Mouse (Mus musculus) hindbrain, embryonic 12.5 days (tissue): ENCODE results near the gene Grm4. TPM values are rescaled to one million over a fixed set of nuclear protein-coding genes. Genes with fewer than 3 reads are reported as not detected.

Source experiments
- ATAC-seq: fragments of 200-750 bp; cut with Nextera tagmentation; 2 replicates; pipeline ENCODE4 v1.8.0; 2017; ENCODE audit warnings: moderate TSS enrichment; ENCODE audit not compliant: low FRiP score
- H3K27ac ChIP-seq: fragments of 300-500 bp; sonication (generic); 2 replicates; pipeline ENCODE4 v1.5.1; 2016; ENCODE audit warnings: mild to moderate bottlenecking
- H3K27me3 ChIP-seq: fragments of 300-500 bp; sonication (generic); 2 replicates; pipeline ENCODE4 v1.6.1; 2016; ENCODE audit warnings: mild to moderate bottlenecking
- H3K36me3 ChIP-seq: fragments of 300-500 bp; sonication (generic); 2 replicates; pipeline ENCODE4 v1.6.1; 2016; ENCODE audit warnings: mild to moderate bottlenecking
- H3K4me1 ChIP-seq: fragments of 300-500 bp; sonication (generic); 2 replicates; pipeline ENCODE4 v1.6.1; 2016
- H3K4me2 ChIP-seq: fragments of 300-500 bp; sonication (generic); replicated peaks from 2 replicates; pipeline ENCODE4 v1.6.1; 2016; ENCODE audit warnings: mild to moderate bottlenecking
- H3K4me3 ChIP-seq: fragments of 300-500 bp; sonication (generic); 2 replicates; pipeline ENCODE4 v1.5.1; 2016; ENCODE audit warnings: mild to moderate bottlenecking
- H3K9ac ChIP-seq: fragments of 300-500 bp; sonication (generic); 2 replicates; pipeline ENCODE4 v1.6.1; 2016; ENCODE audit warnings: mild to moderate bottlenecking, moderate library complexity
- H3K9me3 ChIP-seq: fragments of 300-500 bp; sonication (generic); replicated peaks from 2 replicates; pipeline ENCODE4 v1.6.1; 2016; ENCODE audit warnings: mild to moderate bottlenecking
- WGBS: fragments of 180-500 bp; shearing (Covaris S2); methylation state at CpG from one replicate; pipeline ENCODE4 v1.1.7; 2016; 5-methylcytosine and 5-hydroxymethylcytosine counted together
- polyA plus RNA-seq: library from polyadenylated mRNA; unstranded; fragments of >200 nt; fragmentation: Nextera tagmentation; extraction: Ambion mirVana; gene quantifications from 2 replicates; pipeline ENCODE4 v1.2.1, GENCODE M21; 2016

The Grm4 gene
- polyA plus RNA-seq, 1 experiment from 2014 or later, result 4.2 TPM

GRCm38 (mm10) chr17:27445364-27446075, 75.7 kb downstream of the Grm4 start:
- H3K9ac ChIP-seq, result no peak overlapping the region
- H3K36me3 ChIP-seq, result no peaks in the 10 kb centered on the region
- no peak overlapping the region for H3K4me3 ChIP-seq
- no peaks in the 10 kb centered on the region for H3K27me3 ChIP-seq
- peak; percentile 30; the same call in 1 of the 2 replicates for ATAC-seq
- no peak overlapping the region for H3K4me2 ChIP-seq
- H3K9me3 ChIP-seq, result no peaks in the 10 kb centered on the region
- H3K27ac ChIP-seq, result 0 out of 2 replicates have a peak overlapping the region, but pooled peaks have one; percentile 46
- H3K4me1 ChIP-seq, result peaks cover 25% of the 10 kb centered on the region
- 53% methylated on average over 17 of the region's 17 CpGs for WGBS

- no peaks in the 10 kb centered on the region for H3K27me3 ChIP-seq
- peaks cover 21% of the 10 kb centered on the region for H3K4me1 ChIP-seq
- 55% methylated on average over 13 of the region's 13 CpGs for WGBS
- no peaks in the 10 kb centered on the region for H3K36me3 ChIP-seq
- H3K9me3 ChIP-seq, result no peaks in the 10 kb centered on the region
- H3K9ac ChIP-seq, result no peak overlapping the region
- no peak overlapping the region for H3K27ac ChIP-seq
- ATAC-seq, result no peak
- H3K4me3 ChIP-seq, result no peak overlapping the region
- H3K4me2 ChIP-seq, result no peak overlapping the region
These were observed 78.6 kb downstream of the Grm4 start for GRCm38 (mm10) chr17:27442538-27443113.

GRCm38 (mm10) chr17:27441778-27442177, 79.4 kb downstream of the Grm4 start:
- Histone ChIP-seq H3K36me3 (no peaks in the 10 kb centered on the region), H3K4me1 (peaks cover 18% of the 10 kb centered on the region), H3K4me3 (no peak overlapping the region), H3K27ac (no peak overlapping the region), H3K4me2 (no peak overlapping the region), H3K27me3 (0 out of 2 replicates have a peak, but pooled peaks cover 2% of the 10 kb centered on the region), H3K9ac (no peak overlapping the region), H3K9me3 (no peaks in the 10 kb centered on the region)
- 63% methylated on average over 7 of the region's 7 CpGs for WGBS
- ATAC-seq, result no peak

- Histone ChIP-seq H3K4me1 (peaks cover 40% of the 10 kb centered on the region), H3K4me2 (no peak overlapping the region), H3K27me3 (0 out of 2 replicates have a peak, but pooled peaks cover 2% of the 10 kb centered on the region), H3K36me3 (no peaks in the 10 kb centered on the region), H3K27ac (no peak overlapping the region), H3K9me3 (no peaks in the 10 kb centered on the region), H3K9ac (no peak overlapping the region), H3K4me3 (no peak overlapping the region)
- WGBS, result 34% methylated on average over 13 of the region's 13 CpGs
- ATAC-seq, result no peak
These were observed 85.4 kb downstream of the Grm4 start for GRCm38 (mm10) chr17:27435799-27436198.

- Histone ChIP-seq H3K4me1 (peaks cover 41% of the 10 kb centered on the region), H3K4me3 (no peak overlapping the region), H3K27ac (no peak overlapping the region), H3K9me3 (no peaks in the 10 kb centered on the region), H3K36me3 (no peaks in the 10 kb centered on the region), H3K27me3 (0 out of 2 replicates have a peak, but pooled peaks cover 2% of the 10 kb centered on the region), H3K9ac (no peak overlapping the region), H3K4me2 (no peak overlapping the region)
- ATAC-seq, result no peak
- 95% methylated on average over 15 of the region's 15 CpGs for WGBS
These were observed 86.0 kb downstream of the Grm4 start for GRCm38 (mm10) chr17:27435225-27435624.

- WGBS, result 83% methylated on average over 1 of the region's 1 CpGs
- H3K4me2 ChIP-seq, result no peak overlapping the region
- no peak overlapping the region for H3K4me3 ChIP-seq
- no peak overlapping the region for H3K27ac ChIP-seq
- no peak for ATAC-seq
- no peaks in the 10 kb centered on the region for H3K36me3 ChIP-seq
- 0 out of 2 replicates have a peak, but pooled peaks cover under 1% of the 10 kb centered on the region for H3K9me3 ChIP-seq
- H3K4me1 ChIP-seq, result peaks cover 49% of the 10 kb centered on the region
- no peak overlapping the region for H3K9ac ChIP-seq
- 0 out of 2 replicates have a peak, but pooled peaks cover 2% of the 10 kb centered on the region for H3K27me3 ChIP-seq
These were observed 87.1 kb downstream of the Grm4 start for GRCm38 (mm10) chr17:27434066-27434465.

GRCm38 (mm10) chr17:27433179-27433680, 88.0 kb downstream of the Grm4 start:
- Histone ChIP-seq H3K4me1 (peaks cover 49% of the 10 kb centered on the region), H3K9ac (no peak overlapping the region), H3K4me3 (no peak overlapping the region), H3K9me3 (peaks cover 8% of the 10 kb centered on the region), H3K4me2 (no peak overlapping the region), H3K36me3 (no peaks in the 10 kb centered on the region), H3K27ac (no peak overlapping the region; the same call in 1 of the 2 replicates), H3K27me3 (0 out of 2 replicates have a peak, but pooled peaks cover 2% of the 10 kb centered on the region)
- WGBS, result 35% methylated on average over 3 of the region's 3 CpGs
- ATAC-seq, result no peak

GRCm38 (mm10) chr17:27432145-27432650, 89.0 kb downstream of the Grm4 start:
- Histone ChIP-seq H3K4me1 (peaks cover 49% of the 10 kb centered on the region), H3K9ac (0 out of 2 replicates have a peak overlapping the region, but pooled peaks have one; percentile 10), H3K27ac (peak overlapping the region; percentile 49), H3K36me3 (no peaks in the 10 kb centered on the region), H3K4me3 (no peak overlapping the region), H3K27me3 (no peaks in the 10 kb centered on the region), H3K4me2 (no peak overlapping the region), H3K9me3 (peaks cover 10% of the 10 kb centered on the region)
- ATAC-seq, result peak; percentile 39; the same call in 1 of the 2 replicates
- 54% methylated on average over 9 of the region's 9 CpGs for WGBS

GRCm38 (mm10) chr17:27431049-27431839, 90.0 kb downstream of the Grm4 start:
- H3K9ac ChIP-seq, result no peak overlapping the region
- ATAC-seq, result no peak
- no peaks in the 10 kb centered on the region for H3K36me3 ChIP-seq
- WGBS, result 83% methylated on average over 26 of the region's 26 CpGs
- peaks cover 10% of the 10 kb centered on the region for H3K9me3 ChIP-seq
- no peak overlapping the region for H3K4me3 ChIP-seq
- no peaks in the 10 kb centered on the region for H3K27me3 ChIP-seq
- H3K4me1 ChIP-seq, result peaks cover 48% of the 10 kb centered on the region
- no peak overlapping the region for H3K4me2 ChIP-seq
- H3K27ac ChIP-seq, result peak overlapping the region; percentile 41

- Histone ChIP-seq H3K27me3 (peaks cover 6% of the 10 kb centered on the region; the same call in 1 of the 2 replicates), H3K9me3 (peaks cover 10% of the 10 kb centered on the region), H3K9ac (no peak overlapping the region), H3K27ac (peak overlapping the region; percentile 58), H3K36me3 (no peaks in the 10 kb centered on the region), H3K4me2 (no peak overlapping the region), H3K4me1 (peaks cover 38% of the 10 kb centered on the region), H3K4me3 (no peak overlapping the region)
- 25% methylated on average over 9 of the region's 9 CpGs for WGBS
- no peak; the same call in 1 of the 2 replicates for ATAC-seq
These were observed 91.4 kb downstream of the Grm4 start for GRCm38 (mm10) chr17:27429757-27430156.

GRCm38 (mm10) chr17:27425016-27425415, 96.2 kb downstream of the Grm4 start:
- peaks cover 10% of the 10 kb centered on the region for H3K9me3 ChIP-seq

GRCm38 (mm10) chr17:27424356-27424755, 96.8 kb downstream of the Grm4 start:
- Histone ChIP-seq H3K36me3 (no peaks in the 10 kb centered on the region), H3K9me3 (peaks cover 10% of the 10 kb centered on the region), H3K4me2 (no peak overlapping the region), H3K4me1 (peaks cover 25% of the 10 kb centered on the region), H3K4me3 (no peak overlapping the region), H3K9ac (no peak overlapping the region), H3K27ac (no peak overlapping the region), H3K27me3 (peaks cover 6% of the 10 kb centered on the region)
- no peak for ATAC-seq
- 77% methylated on average over 6 of the region's 6 CpGs for WGBS

More at GRCm38 (mm10) chr17:27425016-27425415, 96.2 kb downstream of the Grm4 start:
- H3K4me1 ChIP-seq, result peaks cover 30% of the 10 kb centered on the region
- H3K9ac ChIP-seq, result no peak overlapping the region
- peaks cover 6% of the 10 kb centered on the region for H3K27me3 ChIP-seq
- no peak overlapping the region for H3K4me3 ChIP-seq
- WGBS, result 82% methylated on average over 2 of the region's 2 CpGs
- H3K27ac ChIP-seq, result no peak overlapping the region
- ATAC-seq, result no peak
- H3K4me2 ChIP-seq, result no peak overlapping the region
- H3K36me3 ChIP-seq, result no peaks in the 10 kb centered on the region
